In genomic region chrX:144319366-144319765, GRCm38 (mm10) we compare ENCODE assay signal across 8 mouse cellular contexts. TPM values are rescaled to one million over a fixed set of nuclear protein-coding genes. Genes with fewer than 3 reads are reported as not detected.
DNase-seq lines count a peak whose midpoint lies in the region; ATAC-seq lines count a peak whose summit lies in the region.

No protein-coding gene starts in this region.

- H3K9me3 ChIP-seq in limb, embryonic 13.5 days = no peaks in the 10 kb centered on the region

- ATAC-seq in limb, embryonic 13.5 days (ENCODE audit: low FRiP score, low read depth) = no peak

- H3K27ac ChIP-seq in limb, embryonic 13.5 days = no peak overlapping the region

- H3K36me3 ChIP-seq in limb, embryonic 13.5 days = no peaks in the 10 kb centered on the region

- 14% methylated on average over 4 of the region's 9 CpGs for WGBS in limb, embryonic 13.5 days

- no peak overlapping the region for H3K9ac ChIP-seq in limb, embryonic 13.5 days

- peaks cover 10% of the 10 kb centered on the region; the same call in 1 of the 2 replicates for H3K27me3 ChIP-seq in limb, embryonic 13.5 days

- H3K4me3 ChIP-seq in limb, embryonic 13.5 days = peak overlapping the region; percentile 64

- H3K4me2 ChIP-seq in limb, embryonic 13.5 days (replicated peaks) = peak overlapping the region; percentile 76

- no peaks in the 10 kb centered on the region for H3K4me1 ChIP-seq in limb, embryonic 13.5 days

- peak; percentile 7 to 10 for DNase-seq in cerebellum, postnatal 10 days
- no peak for DNase-seq in cerebellum, adult 11 months
- peak; percentile 8 for DNase-seq in thymus, postnatal 14 days
- DNase-seq in thymus, adult 18-20 months = no peak
- peak; percentile 21 for DNase-seq in yolk sac, embryonic 10.5 days (ENCODE audit: low spot score)
- DNase-seq in layer of hippocampus, postnatal 25 days (ENCODE audit: extremely low spot score in 1 of 2, low spot score in 1 of 2) = no peak
- no peak for DNase-seq in adipocyte (ENCODE audit: low spot score)

RNA-seq across cellular contexts. Expression of gene Alg13, which starts 1.8 kb away (rescaled TPM):
- 22.0 and 24.0 TPM in 2 replicates for polyA plus RNA-seq in limb, embryonic 13.5 days (2015; fragmentation: Nextera tagmentation; extraction: Ambion mirVana)
- total RNA-seq in layer of hippocampus, postnatal 25 days (2021) = 10 to 100 TPM in 1 of 2 experiments, 1 to 10 TPM in 1; 9.9 to 10.8 TPM

Comparison
In these comparisons a context has a peak if more than half of its experiments do, and no peak if none do; other contexts are left out.
1. DNase-seq: peak in cerebellum, postnatal 10 days (2 of 2), thymus, postnatal 14 days (single experiment) and yolk sac, embryonic 10.5 days (single experiment); none in cerebellum, adult 11 months (single experiment), thymus, adult 18-20 months (0 of 2), layer of hippocampus, postnatal 25 days (0 of 2) and adipocyte (single experiment).